Mouse (Mus musculus) bone marrow macrophage, adult 2 months (primary cell): ENCODE results near the gene Dusp8. TPM values are rescaled to one million over a fixed set of nuclear protein-coding genes. Genes with fewer than 3 reads are reported as not detected.
"Not testable (repeated sequence)": the region's sequence is repeated elsewhere in the genome, so short reads cannot be mapped to it uniquely, and the experiment has no call there.

Experiments used
- H3K27ac ChIP-seq: 2 replicates; pipeline ENCODE4 v1.5.1; 2012; ENCODE audit warnings: low read depth, low read length; ENCODE audit not compliant: insufficient read depth
- H3K4me1 ChIP-seq: 2 replicates; pipeline ENCODE4 v1.6.1; 2012; ENCODE audit warnings: low read length; ENCODE audit not compliant: control insufficient read depth, insufficient read depth
- H3K4me3 ChIP-seq: 2 replicates; pipeline ENCODE4 v1.5.1; 2012; ENCODE audit warnings: mild to moderate bottlenecking, low read length, moderate library complexity; ENCODE audit not compliant: insufficient read depth
- CTCF ChIP-seq: IDR thresholded peaks from 2 replicates; pipeline ENCODE4 v1.5.1; 2012; ENCODE audit warnings: low read depth, mild to moderate bottlenecking, low read length, moderate library complexity
- POLR2A ChIP-seq: IDR thresholded peaks from 2 replicates; pipeline ENCODE4 v1.6.1; 2012; ENCODE audit warnings: mild to moderate bottlenecking, low read depth, low read length, borderline replicate concordance
- polyA plus RNA-seq: library from polyadenylated mRNA; stranded (reverse); fragments of >200 nt; gene quantifications from 2 replicates; pipeline ENCODE4 v1.2.4, GENCODE M21; 2012; ENCODE audit not compliant: missing spikeins, insufficient read depth, insufficient read length

The Dusp8 gene
- 0.27 and 0.46 TPM in 2 replicates for polyA plus RNA-seq

DNA sequence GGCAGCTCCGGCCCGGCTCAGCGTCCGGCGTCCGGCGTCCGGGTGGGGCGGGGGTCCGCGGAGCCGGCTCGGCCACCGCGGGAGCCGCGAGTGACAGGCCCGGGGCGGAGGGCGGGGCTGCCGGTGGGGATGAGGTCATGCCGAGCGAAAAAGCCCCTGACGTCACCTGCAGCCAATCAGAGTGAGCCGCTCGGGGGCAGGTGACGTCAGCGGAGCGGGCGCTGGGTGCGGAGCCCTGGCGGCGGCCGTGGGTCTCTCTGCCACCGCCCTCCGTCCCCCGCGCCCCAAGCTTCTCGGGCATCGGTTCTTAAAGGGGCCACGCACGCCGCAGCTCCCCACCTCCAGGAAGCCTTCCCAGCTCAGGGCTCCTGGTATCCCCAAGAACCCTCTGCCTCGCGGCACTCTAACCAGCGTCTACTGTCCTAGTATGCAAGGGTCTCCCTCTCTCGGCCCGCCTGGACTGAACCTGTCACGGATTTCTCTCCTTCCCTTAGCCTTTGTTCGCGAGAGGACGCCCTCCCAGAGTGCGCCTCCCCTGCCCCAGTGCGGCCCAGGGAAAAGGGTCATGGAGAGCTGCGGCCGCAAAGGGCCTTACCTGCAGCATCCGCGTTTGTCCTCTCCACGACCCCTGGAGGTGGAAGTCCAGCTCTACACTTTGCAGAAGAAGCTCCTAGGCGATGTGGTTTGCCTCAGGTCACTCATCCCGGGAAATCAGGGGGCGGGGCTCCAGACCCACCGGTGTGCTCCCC is at the start of gene Dusp8:
Dusp8 (minus strand) TSS at position 661 of the 749 bp plus-strand sequence.
- Histone ChIP-seq H3K4me3 (peak within 1 kb of the TSS; percentile 63), H3K27ac (no peak within 1 kb of the TSS), H3K4me1 (no peaks in the 10 kb centered on the region)
- TF ChIP-seq POLR2A (no peak), CTCF (no peak)

GRCm38 (mm10) chr7:142144507-142144906 is 48.9 kb upstream of the Dusp8 start, which contains the start of gene Gm45337:
Gene Gm45337, minus strand, starts transcription at chr7:142144607.
- Histone ChIP-seq H3K4me3 (no peak within 1 kb of the TSS), H3K4me1 (no peaks in the 10 kb centered on the region), H3K27ac (no peak within 1 kb of the TSS)
- TF ChIP-seq POLR2A (no peak), CTCF (no peak)

DNA sequence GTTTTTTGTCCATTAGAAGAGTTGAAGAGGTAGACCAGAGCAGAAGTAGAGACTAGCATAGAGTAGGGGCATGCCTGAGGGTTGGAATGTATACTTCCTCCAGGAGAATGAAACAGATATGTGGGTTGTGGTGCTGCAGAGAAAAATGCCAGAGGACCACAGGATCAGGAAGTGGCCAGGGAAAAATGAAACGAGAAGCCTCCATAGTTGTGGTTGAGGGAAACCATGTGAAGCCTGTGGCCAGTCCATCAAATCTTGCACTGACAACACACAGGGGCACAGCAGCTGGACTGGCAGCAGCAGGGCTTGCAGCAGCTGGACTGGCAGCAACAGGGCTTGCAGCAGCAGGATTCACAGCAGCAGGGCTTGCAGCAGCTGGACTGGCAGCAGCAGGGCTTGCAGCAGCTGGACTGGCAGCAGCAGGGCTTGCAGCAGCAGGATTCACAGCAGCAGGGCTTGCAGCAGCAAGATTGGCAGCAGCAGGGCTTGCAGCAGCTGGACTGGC is 47.9 kb upstream of the Dusp8 start:
- H3K27ac ChIP-seq, H3K4me1 ChIP-seq, H3K4me3 ChIP-seq: not testable (repeated sequence)

DNA sequence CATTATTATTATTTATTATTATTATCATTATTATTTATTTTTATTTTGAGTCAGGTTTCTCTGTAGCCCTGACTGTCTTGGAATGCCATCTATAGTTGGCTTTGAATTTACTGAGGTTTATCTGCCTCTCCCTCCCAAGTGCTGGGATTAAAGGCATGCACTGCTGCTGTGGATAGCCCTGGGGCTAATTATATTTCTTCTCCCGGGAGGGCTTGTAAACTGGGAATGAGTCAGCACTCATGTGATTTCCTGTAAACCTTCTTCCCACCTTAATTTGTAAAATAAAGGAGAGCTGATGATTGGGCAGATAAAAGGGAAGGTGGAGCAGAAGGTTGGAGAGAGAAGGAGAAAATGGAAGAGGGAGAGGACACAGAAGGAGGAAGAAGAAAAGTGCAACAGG is 45.1 kb upstream of the Dusp8 start:
- H3K4me1 ChIP-seq = no peaks in the 10 kb centered on the region
- no peak overlapping the region for H3K27ac ChIP-seq
- TF ChIP-seq POLR2A (no peak), CTCF (no peak)
- no peak overlapping the region for H3K4me3 ChIP-seq

GRCm38 (mm10) chr7:142135934-142136333 is 40.3 kb upstream of the Dusp8 start, which contains the start of gene Gm39115:
Gene Gm39115, minus strand, starts transcription at chr7:142136034.
- not testable (repeated sequence) for H3K4me1 ChIP-seq, H3K27ac ChIP-seq, H3K4me3 ChIP-seq

GRCm38 (mm10) chr7:142134206-142134995 is 38.8 kb upstream of the Dusp8 start:
- Histone ChIP-seq H3K4me1 (no peaks in the 10 kb centered on the region), H3K4me3 (no peak overlapping the region), H3K27ac (no peak overlapping the region)
- no peak for TF ChIP-seq CTCF
- no peak for TF ChIP-seq POLR2A

- H3K4me1 ChIP-seq = no peaks in the 10 kb centered on the region
- no peak overlapping the region for H3K27ac ChIP-seq
- TF ChIP-seq POLR2A (no peak), CTCF (no peak)
- H3K4me3 ChIP-seq = no peak overlapping the region
These were observed 33.2 kb upstream of the Dusp8 start for GRCm38 (mm10) chr7:142128843-142129242.

DNA sequence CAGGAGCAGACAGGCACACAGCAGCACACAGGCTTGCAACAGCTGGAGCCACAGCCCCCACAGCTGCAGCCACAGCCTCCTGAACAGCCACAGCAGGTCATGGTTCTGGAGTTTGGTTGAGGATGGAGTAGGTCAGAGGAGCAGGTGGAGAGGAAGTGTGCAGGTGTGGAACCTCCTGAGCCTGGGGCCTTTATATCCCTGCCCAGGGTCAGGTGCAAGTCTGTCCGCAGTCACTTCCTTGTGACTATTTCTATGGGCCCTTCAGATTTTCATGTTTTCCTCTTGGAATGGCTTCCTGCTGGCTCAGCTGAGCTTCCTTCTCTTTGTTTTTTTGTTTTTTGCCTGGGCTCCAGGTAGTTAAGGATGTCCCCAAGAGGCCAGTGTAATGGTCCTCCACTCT is 25.0 kb upstream of the Dusp8 start, which contains the start of gene Gm45618:
Gm45618 (minus strand) TSS at position 101 of the 400 bp plus-strand sequence.
- not testable (repeated sequence) for H3K4me3 ChIP-seq, H3K27ac ChIP-seq

DNA sequence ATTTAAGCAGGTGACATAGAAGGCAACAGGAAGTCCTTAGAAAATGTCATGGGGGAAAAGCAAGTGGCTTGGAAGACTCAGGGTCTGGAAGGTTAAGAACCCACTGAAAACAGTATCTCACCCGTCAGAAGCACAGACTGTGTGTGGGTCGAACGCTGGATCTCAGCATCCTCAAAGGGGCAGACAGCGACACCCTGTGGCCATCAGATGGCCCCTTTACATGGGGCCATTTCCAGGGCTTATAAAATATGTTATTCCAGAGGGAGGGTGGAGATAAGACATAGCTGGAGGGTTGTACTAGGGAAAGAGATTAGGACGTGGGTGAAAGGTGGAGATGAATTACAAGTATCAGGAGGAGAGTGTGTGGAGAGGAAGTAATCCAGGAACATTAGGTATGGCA is 24.0 kb upstream of the Dusp8 start:
- peak; percentile 43 for TF ChIP-seq CTCF
- no peak for TF ChIP-seq POLR2A
- no peak overlapping the region for H3K4me3 ChIP-seq
- H3K27ac ChIP-seq = no peak overlapping the region
- no peaks in the 10 kb centered on the region for H3K4me1 ChIP-seq

More for the DNA sequence above, 25.0 kb upstream of the Dusp8 start, which contains the start of gene Gm45618:
- not testable (repeated sequence) for H3K4me1 ChIP-seq

GRCm38 (mm10) chr7:142104747-142105146 is 9.1 kb upstream of the Dusp8 start:
- TF ChIP-seq CTCF (no peak), POLR2A (no peak)
- Histone ChIP-seq H3K4me3 (no peak overlapping the region), H3K27ac (no peak overlapping the region), H3K4me1 (no peaks in the 10 kb centered on the region)
